Mouse (Mus musculus) neural tube, embryonic 10.5 days (tissue): ENCODE measurements around the gene Cyp4a32.
"Not testable (repeated sequence)": the region's sequence is repeated elsewhere in the genome, so short reads cannot be mapped to it uniquely, and the experiment has no call there.

Experiments used
- DNase-seq: peaks from one replicate; pipeline ENCODE4 v3.0.0-alpha.2; 2017; ENCODE audit warnings: low spot score; ENCODE audit errors: extremely low spot score

Cyp4a32 gene

GRCm38 (mm10) chr4:115656535-115656922 lies 55.8 kb downstream of the Cyp4a32 start:
- not testable (repeated sequence) for DNase-seq

- DNase-seq: peak; percentile 61
These were observed 56.5 kb downstream of the Cyp4a32 start for GRCm38 (mm10) chr4:115657104-115657866.

DNA sequence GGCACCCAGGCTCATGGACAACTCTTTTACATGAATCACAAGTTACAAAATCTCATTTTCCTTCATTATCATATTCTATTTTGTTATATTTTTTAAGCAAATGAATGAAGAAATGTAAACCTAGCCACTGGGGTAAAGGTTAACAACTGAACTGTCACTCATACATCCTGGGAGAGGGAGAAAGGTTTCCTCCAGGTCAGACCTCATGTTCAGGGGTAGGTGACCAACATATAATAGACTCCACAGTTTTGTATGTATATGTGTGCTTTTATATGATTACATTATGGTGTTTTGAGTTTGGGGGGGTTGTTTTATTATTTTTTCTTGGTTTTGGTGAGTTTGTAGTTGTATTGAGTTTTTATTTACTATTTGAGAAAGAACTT lies 57.1 kb downstream of the Cyp4a32 start:
- no peak for DNase-seq

DNA sequence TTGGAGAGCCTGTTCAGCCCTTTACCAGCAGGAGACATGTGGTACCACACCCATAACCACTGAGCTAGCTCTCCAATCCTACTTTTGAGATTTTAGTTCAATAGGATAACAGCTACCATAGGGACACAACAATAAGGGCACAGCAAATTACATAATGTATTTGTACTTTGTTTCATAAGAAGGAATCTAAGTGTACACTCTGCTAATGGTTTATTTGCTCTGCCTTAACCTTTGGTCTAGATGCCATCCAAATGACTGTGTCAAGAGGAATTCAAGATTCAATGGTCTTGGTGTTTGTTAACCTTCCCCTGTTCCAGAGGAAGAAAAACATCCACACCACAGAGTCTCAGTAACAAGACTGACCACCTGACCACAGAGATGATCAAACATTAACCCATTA lies 58.4 kb downstream of the Cyp4a32 start:
- no peak for DNase-seq
